Mouse (Mus musculus) erythroblast, embryonic 14.5 days (primary cell): ENCODE results near the gene Taar5. TPM values are rescaled to one million over a fixed set of nuclear protein-coding genes. Genes with fewer than 3 reads are reported as not detected.

Experiments
- H3K27me3 ChIP-seq: 2 replicates; pipeline ENCODE4 v1.6.1; 2012; ENCODE audit warnings: inconsistent platforms; ENCODE audit not compliant: control insufficient read depth
- H3K36me3 ChIP-seq: 2 replicates; pipeline ENCODE4 v1.6.1; 2012; ENCODE audit warnings: mild to moderate bottlenecking, inconsistent platforms; ENCODE audit not compliant: control insufficient read depth
- H3K4me1 ChIP-seq: 2 replicates; pipeline ENCODE4 v1.6.1; 2012; ENCODE audit warnings: inconsistent platforms; ENCODE audit not compliant: control insufficient read depth
- H3K4me3 ChIP-seq: replicated peaks from 2 replicates; pipeline ENCODE3; 2012; ENCODE audit warnings: moderate library complexity, mild to moderate bottlenecking, inconsistent platforms
- H3K9me3 ChIP-seq: 2 replicates; pipeline ENCODE4 v1.6.1; 2012; ENCODE audit warnings: low read length, inconsistent platforms, mixed read lengths; ENCODE audit not compliant: control insufficient read depth
- GATA1 ChIP-seq: IDR thresholded peaks from 2 replicates; pipeline ENCODE4 v1.6.1; 2012; ENCODE audit warnings: low read length, inconsistent platforms, mixed read lengths
- TAL1 ChIP-seq: IDR thresholded peaks from 3 replicates; pipeline ENCODE4 v1.6.1; 2012; ENCODE audit warnings: low read length, inconsistent platforms, mixed read lengths
- polyA plus RNA-seq: library from polyadenylated mRNA; stranded (reverse); fragments of >175 nt; gene quantifications from 2 replicates; pipeline ENCODE4 v1.2.3, GENCODE M21; 2012

Taar5 gene
- polyA plus RNA-seq, 1 experiment = 0.03 TPM

GRCm38 (mm10) chr10:23960444-23960915, 10.0 kb upstream of the Taar5 start, which contains the start of gene Taar4:
Taar4 (plus strand) TSS chr10:23960494.
- no peaks in the 10 kb centered on the region for H3K4me1 ChIP-seq
- TF ChIP-seq GATA1 (no peak), TAL1 (no peak)
- H3K36me3 ChIP-seq = no peaks in the 10 kb centered on the region
- no peaks in the 10 kb centered on the region for H3K9me3 ChIP-seq
- no peak within 1 kb of the TSS for H3K4me3 ChIP-seq
- H3K27me3 ChIP-seq = no peaks in the 10 kb centered on the region

- Histone ChIP-seq H3K9me3 (no peaks in the 10 kb centered on the region), H3K27me3 (no peaks in the 10 kb centered on the region), H3K4me3 (no peak overlapping the region), H3K4me1 (no peaks in the 10 kb centered on the region), H3K36me3 (no peaks in the 10 kb centered on the region)
- TF ChIP-seq GATA1 (no peak), TAL1 (no peak)
Measured at GRCm38 (mm10) chr10:23963444-23963843, 7.1 kb upstream of the Taar5 start.

DNA sequence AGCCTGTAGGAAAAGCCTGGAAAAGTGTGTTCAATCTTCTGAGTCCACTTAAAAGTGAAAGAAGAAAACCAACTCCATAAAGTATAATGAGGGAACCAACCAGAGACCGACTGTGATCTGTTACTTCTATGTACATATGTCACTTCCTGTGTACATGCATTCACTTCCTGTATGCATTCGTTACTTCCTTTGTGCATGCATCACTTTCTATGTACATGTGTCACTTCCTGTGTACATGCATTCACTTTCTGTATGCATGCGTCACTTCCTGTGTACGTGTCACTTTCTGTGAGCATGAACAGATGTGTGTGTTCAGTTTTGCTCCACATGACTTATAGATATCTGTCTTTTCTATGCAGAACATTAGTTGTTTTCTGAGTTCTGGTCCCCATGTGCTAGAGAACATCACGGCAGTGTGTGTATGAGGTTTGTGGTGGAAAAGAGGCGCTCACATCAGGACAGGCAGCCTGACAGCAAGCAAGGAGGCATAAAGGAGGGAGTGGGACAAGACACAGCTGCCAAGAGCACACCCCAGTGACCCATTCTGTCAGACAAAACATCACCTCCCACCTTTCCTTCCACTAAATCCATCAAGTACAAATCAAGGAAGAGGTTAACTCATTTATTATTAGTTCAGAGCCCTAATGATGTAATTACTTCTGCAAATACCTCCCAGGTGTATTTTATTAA, 5.4 kb upstream of the Taar5 start:
- Histone ChIP-seq H3K9me3 (no peaks in the 10 kb centered on the region), H3K27me3 (no peaks in the 10 kb centered on the region), H3K36me3 (no peaks in the 10 kb centered on the region), H3K4me1 (no peaks in the 10 kb centered on the region), H3K4me3 (no peak overlapping the region)
- TF ChIP-seq GATA1 = no peak
- TF ChIP-seq TAL1 = no peak

DNA sequence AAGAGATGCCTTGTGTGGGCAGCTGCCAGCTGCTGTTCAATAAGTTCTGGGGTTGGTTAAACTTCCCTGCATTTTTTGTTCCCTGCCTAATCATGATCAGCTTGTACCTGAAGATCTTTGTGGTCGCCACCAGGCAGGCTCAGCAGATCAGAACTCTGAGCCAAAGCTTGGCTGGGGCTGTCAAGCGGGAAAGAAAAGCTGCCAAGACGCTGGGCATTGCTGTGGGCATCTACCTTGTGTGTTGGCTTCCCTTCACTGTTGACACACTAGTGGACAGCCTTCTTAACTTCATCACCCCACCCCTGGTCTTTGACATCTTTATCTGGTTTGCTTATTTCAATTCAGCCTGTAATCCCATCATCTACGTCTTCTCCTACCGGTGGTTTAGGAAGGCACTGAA, 750 bp downstream of the Taar5 start:
- Histone ChIP-seq H3K4me3 (no peak overlapping the region), H3K27me3 (no peaks in the 10 kb centered on the region), H3K9me3 (no peaks in the 10 kb centered on the region), H3K36me3 (no peaks in the 10 kb centered on the region), H3K4me1 (no peaks in the 10 kb centered on the region)
- TF ChIP-seq TAL1 (no peak), GATA1 (no peak)

DNA sequence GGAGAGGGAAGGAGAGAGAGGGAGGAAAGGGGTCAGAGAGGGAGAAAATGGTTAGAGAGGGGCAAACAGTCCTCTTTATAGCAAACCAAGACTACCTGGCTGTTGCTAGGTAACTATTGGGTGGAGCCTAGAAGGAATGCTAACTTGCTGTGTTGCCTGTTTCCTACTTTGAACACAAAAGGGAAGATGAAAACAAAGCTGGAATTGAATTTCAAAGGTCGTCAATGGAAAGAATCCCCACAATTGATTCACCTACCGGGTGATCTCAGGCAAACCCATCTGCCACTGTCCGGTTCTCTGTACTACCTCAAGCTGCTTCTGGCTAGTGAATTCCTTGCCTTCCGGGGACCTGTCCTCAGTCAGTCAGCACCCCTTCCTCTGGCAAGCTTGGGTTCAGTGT, 7.5 kb downstream of the Taar5 start:
- Histone ChIP-seq H3K27me3 (no peaks in the 10 kb centered on the region), H3K4me3 (no peak overlapping the region), H3K4me1 (peaks cover 2% of the 10 kb centered on the region), H3K9me3 (no peaks in the 10 kb centered on the region), H3K36me3 (no peaks in the 10 kb centered on the region)
- no peak for TF ChIP-seq TAL1

DNA sequence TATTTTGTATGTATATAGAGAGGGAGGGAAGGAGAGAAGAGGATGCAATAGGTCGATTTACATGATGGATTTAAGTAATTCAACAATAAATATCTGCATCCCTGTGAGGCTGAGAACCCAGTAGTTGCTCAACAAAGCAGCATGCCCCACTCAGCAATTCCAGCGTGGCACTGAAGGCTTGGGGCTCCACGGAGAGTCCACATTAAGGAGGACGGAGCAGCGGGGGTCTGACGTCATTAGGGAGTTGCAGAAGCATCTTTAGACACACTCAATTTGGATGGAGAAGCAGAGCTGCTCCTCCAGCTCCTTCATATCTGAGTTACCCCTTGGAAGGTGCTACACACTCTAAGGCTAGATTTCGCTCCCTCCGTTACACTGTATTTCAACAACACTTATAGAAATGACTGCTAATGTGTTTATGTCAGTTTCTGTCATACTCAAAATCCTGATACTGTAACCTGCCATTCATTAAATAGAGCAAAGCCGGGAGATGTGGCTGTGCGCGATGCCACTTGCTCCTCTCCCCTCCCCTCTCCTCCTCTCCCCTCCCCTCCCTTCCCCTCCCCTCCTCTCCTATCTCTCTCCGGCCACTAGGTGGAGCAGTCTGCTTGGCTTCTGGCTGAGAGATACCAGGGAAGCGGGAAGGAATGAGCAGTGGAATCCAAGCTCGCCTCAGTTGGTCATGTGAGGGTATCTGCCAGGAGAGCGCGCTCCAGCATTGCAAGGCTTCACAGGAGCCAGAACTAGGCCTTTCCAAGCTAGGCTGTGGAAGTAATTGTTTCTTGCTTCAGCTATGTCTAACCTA, 8.6 kb downstream of the Taar5 start:
- no peak overlapping the region for H3K4me3 ChIP-seq
- no peaks in the 10 kb centered on the region for H3K36me3 ChIP-seq
- TF ChIP-seq GATA1 (no peak), TAL1 (no peak)
- H3K9me3 ChIP-seq = no peaks in the 10 kb centered on the region
- peaks cover 2% of the 10 kb centered on the region for H3K4me1 ChIP-seq
- H3K27me3 ChIP-seq = no peaks in the 10 kb centered on the region

DNA sequence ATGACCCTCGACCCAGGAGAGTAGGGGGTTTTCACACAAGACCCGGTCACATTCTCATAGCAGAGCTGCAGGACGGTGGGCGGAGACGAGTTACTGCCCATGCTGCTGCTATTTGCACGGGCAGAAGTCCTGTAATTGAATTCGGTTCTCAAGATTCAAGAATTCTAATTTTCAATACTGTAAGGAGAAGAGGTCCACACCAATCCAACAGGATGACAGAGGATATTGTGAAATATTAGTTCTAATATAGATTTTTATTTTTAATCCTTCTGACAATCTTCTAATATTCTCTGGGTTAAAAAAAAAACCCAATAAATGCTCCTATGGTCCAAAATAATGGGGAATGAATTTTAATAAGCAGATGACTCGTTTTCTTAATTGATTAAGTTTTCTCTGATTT, 15.0 kb downstream of the Taar5 start, which contains the start of gene Taar6:
TSS of gene Taar6 (minus strand) at position 101 of the 400 bp plus-strand sequence.
- no peaks in the 10 kb centered on the region for H3K27me3 ChIP-seq
- H3K4me3 ChIP-seq = no peak within 1 kb of the TSS
- TF ChIP-seq TAL1 (no peak), GATA1 (no peak)
- H3K4me1 ChIP-seq = no peaks in the 10 kb centered on the region
- no peaks in the 10 kb centered on the region for H3K9me3 ChIP-seq
- no peaks in the 10 kb centered on the region for H3K36me3 ChIP-seq

DNA sequence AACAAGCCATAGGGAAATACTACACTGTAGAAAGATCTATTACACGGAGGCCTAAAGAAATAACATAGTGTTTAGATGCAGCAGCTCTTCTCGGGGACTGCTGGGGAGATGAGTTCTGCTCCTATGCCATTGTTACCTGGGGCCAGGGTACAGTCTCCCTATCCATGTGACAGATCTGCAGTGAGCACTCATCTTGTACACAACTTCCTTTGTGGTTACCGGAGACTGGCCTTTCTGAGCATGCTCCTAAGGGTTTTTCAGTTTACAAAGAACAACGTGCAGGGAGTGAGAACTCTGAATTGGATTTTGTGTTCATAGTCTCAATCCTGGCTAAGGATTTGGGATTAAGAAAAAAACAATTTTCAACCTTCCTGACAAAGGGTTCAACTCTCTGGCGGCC, 15.9 kb downstream of the Taar5 start:
- TF ChIP-seq TAL1 = no peak
- TF ChIP-seq GATA1 = no peak
- Histone ChIP-seq H3K9me3 (no peaks in the 10 kb centered on the region), H3K27me3 (no peaks in the 10 kb centered on the region), H3K4me3 (no peak overlapping the region), H3K36me3 (no peaks in the 10 kb centered on the region), H3K4me1 (no peaks in the 10 kb centered on the region)

DNA sequence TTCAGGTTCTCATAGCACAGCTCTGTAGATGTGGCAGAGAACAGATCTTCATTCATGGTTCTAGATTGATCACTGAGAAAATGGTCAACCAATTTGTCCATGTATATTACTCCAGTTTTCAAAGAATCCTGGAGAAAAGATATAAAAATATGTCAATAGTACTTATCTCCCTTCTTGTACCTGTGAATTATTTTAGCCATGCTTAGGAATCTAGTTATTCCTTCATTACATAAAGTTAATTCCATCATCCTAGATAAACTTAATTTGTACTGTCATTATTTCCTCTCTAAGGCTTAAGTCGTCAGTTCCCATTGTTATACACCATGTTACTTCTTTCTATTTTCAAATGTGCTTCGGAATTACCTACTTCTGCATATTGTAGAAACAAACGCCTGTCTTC, 22.9 kb downstream of the Taar5 start, which contains the start of gene Taar7a:
TSS of gene Taar7a (minus strand) at position 101 of the 400 bp plus-strand sequence.
- Histone ChIP-seq H3K36me3 (no peaks in the 10 kb centered on the region), H3K9me3 (no peaks in the 10 kb centered on the region), H3K27me3 (no peaks in the 10 kb centered on the region), H3K4me3 (no peak within 1 kb of the TSS), H3K4me1 (peaks cover under 1% of the 10 kb centered on the region; the same call in 1 of the 2 replicates)
- TF ChIP-seq GATA1 (no peak), TAL1 (no peak)
